Mouse (Mus musculus) erythroblast, embryonic 14.5 days (primary cell): ENCODE data around the gene Lnx1.

Experiments
- GATA1 ChIP-seq: IDR thresholded peaks from 2 replicates; pipeline ENCODE4 v1.6.1; 2012; ENCODE audit warnings: low read length, inconsistent platforms, mixed read lengths
- TAL1 ChIP-seq: IDR thresholded peaks from 3 replicates; pipeline ENCODE4 v1.6.1; 2012; ENCODE audit warnings: low read length, inconsistent platforms, mixed read lengths

DNA sequence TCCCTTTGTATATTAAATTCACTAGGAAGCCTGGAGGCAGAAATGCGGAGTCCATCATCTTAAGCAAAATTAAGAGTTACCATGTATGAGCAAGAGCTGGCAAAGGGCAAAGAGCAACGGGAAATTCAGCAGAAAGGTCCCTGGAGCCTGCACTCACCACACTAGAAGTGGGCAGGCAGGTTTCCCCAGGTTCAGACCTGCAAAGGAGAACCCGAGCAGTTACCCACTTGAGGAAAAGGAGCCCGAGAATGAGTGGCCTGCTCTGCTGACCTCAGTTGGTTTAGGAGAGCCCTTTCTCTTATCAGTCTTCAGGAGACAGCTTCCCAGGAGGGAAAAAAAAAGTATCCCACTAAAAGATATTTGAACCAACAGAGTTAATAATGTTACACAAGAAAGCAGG is 99.4 kb downstream of the Lnx1 start:
- TF ChIP-seq GATA1 (no peak), TAL1 (no peak)
